Mouse (Mus musculus) midbrain, postnatal 0 days (tissue): ENCODE data around the gene Doxl2. TPM values are rescaled to one million over a fixed set of nuclear protein-coding genes. Genes with fewer than 3 reads are reported as not detected.

Experiments
- ATAC-seq: fragments of 200-750 bp; cut with Nextera tagmentation; 2 replicates; pipeline ENCODE4 v1.8.0; 2017; ENCODE audit warnings: moderate number of reproducible peaks, mild to moderate bottlenecking, moderate TSS enrichment, moderate library complexity; ENCODE audit not compliant: low FRiP score
- DNase-seq: peaks from one replicate; pipeline ENCODE4 v3.0.0-alpha.2; 2015; ENCODE audit warnings: low spot score
- H3K27ac ChIP-seq: fragments of 300-500 bp; sonication (generic); 2 replicates; pipeline ENCODE4 v1.5.1; 2014; ENCODE audit warnings: low read depth, mild to moderate bottlenecking, low read length, mixed read lengths
- H3K27me3 ChIP-seq: fragments of 300-500 bp; sonication (generic); 2 replicates; pipeline ENCODE4 v1.6.1; 2014; ENCODE audit warnings: low read length, control low read depth, mixed read lengths; ENCODE audit not compliant: insufficient read depth
- H3K36me3 ChIP-seq: fragments of 300-500 bp; sonication (generic); 2 replicates; pipeline ENCODE4 v1.6.1; 2014; ENCODE audit warnings: low read length, control low read depth, mixed read lengths; ENCODE audit not compliant: insufficient read depth
- H3K4me1 ChIP-seq: fragments of 300-500 bp; sonication (generic); 2 replicates; pipeline ENCODE4 v1.6.1; 2014; ENCODE audit warnings: mild to moderate bottlenecking, control low read depth, antibody characterized with exemption, low read length, mixed read lengths; ENCODE audit not compliant: insufficient read depth
- H3K4me2 ChIP-seq: fragments of 300-500 bp; sonication (generic); 2 replicates; pipeline ENCODE4 v1.6.1; 2014; ENCODE audit warnings: low read depth, mild to moderate bottlenecking, low read length, mixed read lengths; ENCODE audit not compliant: poor library complexity, severe bottlenecking
- H3K4me3 ChIP-seq: fragments of 300-500 bp; sonication (generic); 2 replicates; pipeline ENCODE4 v1.5.1; 2014; ENCODE audit warnings: low read depth, mild to moderate bottlenecking, low read length, moderate library complexity
- H3K9ac ChIP-seq: fragments of 300-500 bp; sonication (generic); replicated peaks from 2 replicates; pipeline ENCODE4 v1.6.1; 2014; ENCODE audit warnings: mild to moderate bottlenecking, low read length, moderate library complexity, mixed read lengths; ENCODE audit not compliant: poor library complexity, severe bottlenecking
- H3K9me3 ChIP-seq: fragments of 300-500 bp; sonication (generic); 2 replicates; pipeline ENCODE4 v1.6.1; 2016; ENCODE audit warnings: low read length, control low read depth
- CTCF ChIP-seq: IDR thresholded peaks from 2 replicates; pipeline ENCODE4 v1.5.1; 2016; ENCODE audit warnings: antibody characterized with exemption, mild to moderate bottlenecking
- WGBS: fragments of 180-500 bp; shearing (Covaris S2); extraction: QIAGEN DNeasy Blood & Tissue Kit; methylation state at CpG from one replicate; pipeline ENCODE4 v1.1.7; 2014; 5-methylcytosine and 5-hydroxymethylcytosine counted together
- polyA plus RNA-seq: library from polyadenylated mRNA; unstranded; fragments of >200 nt; fragmentation: Nextera tagmentation; extraction: Ambion mirVana; gene quantifications from 2 replicates; pipeline ENCODE4 v1.2.1, GENCODE M21; 2015
- total RNA-seq: library from RNA; depleted of rRNA; stranded (reverse); fragments of >200 nt; gene quantifications from 2 replicates; pipeline ENCODE4 v1.2.3, GENCODE M21; 2014

The Doxl2 gene
- total and polyA plus RNA-seq, 2 experiments from 2014 or later = not detected

DNA sequence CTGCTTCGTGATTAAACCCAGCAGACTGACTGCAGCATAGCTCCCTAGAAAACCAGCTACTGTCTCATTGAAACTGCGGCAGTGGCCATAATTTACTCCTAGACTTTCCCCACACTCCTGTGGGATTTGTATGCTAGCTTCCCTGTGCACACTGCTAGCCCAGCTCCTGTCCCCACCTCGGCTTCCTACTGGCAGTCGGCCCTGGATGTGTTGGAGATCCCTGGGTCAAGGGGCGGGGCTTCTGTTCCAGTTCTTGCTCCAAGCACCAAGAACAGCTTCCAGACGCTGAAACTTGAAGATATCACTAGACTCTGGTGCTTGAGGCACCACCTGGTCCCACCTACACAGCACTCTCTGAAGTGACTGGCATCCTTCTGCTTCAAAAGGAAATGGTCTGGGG is 23.4 kb downstream of the Doxl2 start:
- ATAC-seq (no peak), DNase-seq (no peak)
- no peak overlapping the region for H3K9ac ChIP-seq
- H3K4me1 ChIP-seq = no peaks in the 10 kb centered on the region
- no peak overlapping the region for H3K27ac ChIP-seq
- WGBS = 76% methylated on average over 6 of the region's 6 CpGs
- H3K4me2 ChIP-seq = no peak overlapping the region
- no peaks in the 10 kb centered on the region for H3K36me3 ChIP-seq
- H3K9me3 ChIP-seq = no peaks in the 10 kb centered on the region
- TF ChIP-seq CTCF = no peak
- no peaks in the 10 kb centered on the region for H3K27me3 ChIP-seq
- H3K4me3 ChIP-seq = no peak overlapping the region

DNA sequence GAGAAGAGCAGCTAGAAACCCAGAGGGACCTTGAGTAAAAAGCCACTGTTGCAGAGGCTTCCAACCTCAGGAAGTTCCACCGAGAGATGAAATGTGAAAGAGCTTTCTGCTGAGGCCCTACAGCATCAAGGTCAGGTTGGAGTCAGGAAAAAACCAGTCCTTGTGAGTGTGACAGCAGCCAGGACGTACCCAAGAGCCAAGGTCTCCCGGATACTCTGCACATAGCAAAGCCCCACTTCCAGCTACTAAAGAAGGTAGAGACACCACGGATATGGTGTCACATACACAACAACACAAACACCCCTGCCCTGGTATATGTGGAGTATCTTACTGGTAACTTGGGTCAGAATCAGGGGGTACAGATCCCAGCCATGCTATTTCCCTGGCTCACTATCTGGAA is 24.0 kb downstream of the Doxl2 start:
- Histone ChIP-seq H3K27ac (no peak overlapping the region), H3K9ac (no peak overlapping the region), H3K4me2 (no peak overlapping the region), H3K36me3 (no peaks in the 10 kb centered on the region), H3K4me3 (no peak overlapping the region), H3K9me3 (no peaks in the 10 kb centered on the region), H3K27me3 (no peaks in the 10 kb centered on the region), H3K4me1 (no peaks in the 10 kb centered on the region)
- no peak for TF ChIP-seq CTCF
- DNase-seq (no peak), ATAC-seq (no peak)
- 90% methylated on average over 4 of the region's 4 CpGs for WGBS

DNA sequence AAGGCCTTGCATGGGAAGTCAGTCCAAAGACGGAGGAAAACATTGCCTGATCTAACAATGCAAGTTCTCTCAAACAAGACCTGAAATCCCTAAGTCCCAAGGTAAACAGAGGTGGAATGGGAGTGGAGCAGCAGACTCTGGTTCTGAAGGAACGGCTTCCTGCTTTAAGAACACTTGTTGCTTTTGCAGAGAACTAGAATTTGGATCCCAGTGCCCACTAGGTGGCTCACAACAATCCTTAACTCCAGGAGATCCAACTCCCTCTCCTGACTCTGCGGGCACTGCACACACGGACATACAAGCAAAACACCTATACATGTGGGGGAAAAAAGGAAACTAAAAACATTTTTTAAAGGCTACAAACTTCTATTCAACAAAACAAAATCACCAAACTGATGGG is 28.6 kb downstream of the Doxl2 start:
- Histone ChIP-seq H3K27ac (no peak overlapping the region), H3K36me3 (no peaks in the 10 kb centered on the region), H3K4me3 (no peak overlapping the region), H3K9ac (no peak overlapping the region), H3K4me1 (no peaks in the 10 kb centered on the region; the same call in 1 of the 2 replicates), H3K9me3 (no peaks in the 10 kb centered on the region), H3K4me2 (no peak overlapping the region), H3K27me3 (no peaks in the 10 kb centered on the region)
- peak; percentile 58 for TF ChIP-seq CTCF
- WGBS = 49% methylated on average over 4 of the region's 4 CpGs
- no peak for ATAC-seq
- DNase-seq = peak; percentile 17

DNA sequence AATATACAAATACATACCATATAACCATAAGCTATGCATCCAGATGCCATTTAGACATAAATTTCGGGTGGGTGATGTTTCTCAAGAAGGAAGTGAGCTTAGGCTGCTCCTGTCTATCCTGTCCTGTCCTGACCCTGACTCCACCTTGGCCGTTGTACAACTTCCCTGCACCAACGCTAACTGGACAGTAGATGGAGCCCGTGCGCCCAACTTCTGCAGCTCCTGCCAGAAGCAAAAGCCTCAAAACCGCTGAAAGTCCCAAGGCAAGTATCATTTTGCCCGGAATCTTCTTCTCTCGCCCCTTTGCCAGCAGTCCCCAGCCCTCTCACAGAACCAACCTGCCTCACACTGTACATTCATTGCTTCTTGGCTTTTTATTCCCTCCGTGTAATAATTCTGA is 33.2 kb downstream of the Doxl2 start:
- ATAC-seq (no peak), DNase-seq (peak; percentile 73)
- Histone ChIP-seq H3K9me3 (no peaks in the 10 kb centered on the region), H3K9ac (no peak overlapping the region), H3K27me3 (no peaks in the 10 kb centered on the region), H3K4me1 (no peaks in the 10 kb centered on the region; the same call in 1 of the 2 replicates), H3K27ac (no peak overlapping the region), H3K4me3 (peak overlapping the region; percentile 25; the same call in 1 of the 2 replicates), H3K36me3 (no peaks in the 10 kb centered on the region), H3K4me2 (peak overlapping the region; percentile 48)
- TF ChIP-seq CTCF = peak; percentile 91
- WGBS = 1% methylated on average over 9 of the region's 9 CpGs

DNA sequence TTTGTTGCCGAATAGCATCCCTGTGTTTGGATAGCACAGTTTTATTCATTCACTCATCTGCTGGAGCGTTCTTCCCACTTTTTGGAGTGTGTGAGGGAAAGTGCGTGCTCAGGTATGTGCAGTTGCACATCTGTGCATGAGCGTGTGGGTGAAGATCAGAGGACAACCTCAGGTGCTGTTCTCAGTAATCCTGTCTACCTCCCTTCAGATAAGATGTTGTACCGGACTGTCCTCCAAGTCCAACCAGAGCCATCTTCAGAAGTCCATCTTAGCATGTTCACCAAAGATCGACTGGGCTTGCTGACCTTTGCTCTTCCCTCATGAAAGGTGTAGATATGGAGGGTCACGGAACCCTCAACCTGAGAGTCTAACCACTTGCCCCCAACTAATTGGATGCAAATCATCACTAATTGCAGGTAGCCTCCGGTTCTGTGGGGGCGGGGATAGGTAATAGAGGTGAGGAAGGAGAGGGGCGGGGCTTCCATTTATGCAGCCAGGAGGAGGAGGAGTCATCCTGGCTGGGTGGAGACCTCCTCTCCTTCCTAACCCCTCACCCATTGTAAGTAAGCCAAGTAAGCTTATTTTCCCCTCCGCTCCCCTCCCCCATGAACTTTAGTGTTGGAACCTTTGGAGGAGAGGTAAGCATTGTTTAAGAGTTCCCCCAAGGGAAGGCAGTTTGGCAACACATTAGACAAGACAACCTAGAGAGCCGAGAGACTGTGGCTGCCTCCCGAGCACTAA is 33.8 kb downstream of the Doxl2 start:
- Histone ChIP-seq H3K27ac (no peak overlapping the region), H3K27me3 (no peaks in the 10 kb centered on the region), H3K4me3 (peak overlapping the region; percentile 25; the same call in 1 of the 2 replicates), H3K9ac (no peak overlapping the region), H3K4me1 (no peaks in the 10 kb centered on the region; the same call in 1 of the 2 replicates), H3K9me3 (no peaks in the 10 kb centered on the region), H3K36me3 (no peaks in the 10 kb centered on the region), H3K4me2 (peak overlapping the region; percentile 48)
- DNase-seq (no peak), ATAC-seq (no peak)
- TF ChIP-seq CTCF = no peak
- 27% methylated on average over 13 of the region's 13 CpGs for WGBS

DNA sequence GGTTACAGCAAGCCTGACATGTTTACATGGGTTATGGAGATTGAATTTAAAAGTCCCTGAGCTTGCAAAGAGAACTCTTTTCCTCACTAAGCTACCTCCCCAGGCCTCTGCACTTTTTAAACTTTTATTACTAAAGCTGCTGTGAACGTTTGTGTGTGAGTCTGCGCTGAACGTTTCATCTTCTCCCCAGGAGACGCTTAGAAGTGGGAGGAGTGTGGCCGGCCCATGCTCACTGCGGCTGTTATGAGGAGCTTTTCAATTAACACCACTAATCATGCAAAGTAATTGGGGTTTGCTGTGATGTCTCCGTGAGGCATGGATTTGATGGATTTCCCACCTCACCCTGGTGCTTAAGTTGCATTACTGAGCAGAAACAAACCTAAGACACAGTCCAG is 34.4 kb downstream of the Doxl2 start:
- no peak for ATAC-seq
- DNase-seq = peak; percentile 27
- 21% methylated on average over 7 of the region's 7 CpGs for WGBS

More for the DNA sequence above, 34.4 kb downstream of the Doxl2 start:
- Histone ChIP-seq H3K36me3 (no peaks in the 10 kb centered on the region), H3K4me2 (no peak overlapping the region), H3K27ac (no peak overlapping the region), H3K4me1 (no peaks in the 10 kb centered on the region; the same call in 1 of the 2 replicates), H3K9ac (no peak overlapping the region), H3K4me3 (no peak overlapping the region), H3K9me3 (no peaks in the 10 kb centered on the region), H3K27me3 (no peaks in the 10 kb centered on the region)
- no peak for TF ChIP-seq CTCF
